Mouse (Mus musculus): ENCODE data around the gene Rtn4rl1. TPM values are rescaled to one million over a fixed set of nuclear protein-coding genes. Genes with fewer than 3 reads are reported as not detected.

The Rtn4rl1 gene
- total and polyA plus RNA-seq, 2 experiments from 2014 or later, result 11.0 to 15.6 TPM

DNA sequence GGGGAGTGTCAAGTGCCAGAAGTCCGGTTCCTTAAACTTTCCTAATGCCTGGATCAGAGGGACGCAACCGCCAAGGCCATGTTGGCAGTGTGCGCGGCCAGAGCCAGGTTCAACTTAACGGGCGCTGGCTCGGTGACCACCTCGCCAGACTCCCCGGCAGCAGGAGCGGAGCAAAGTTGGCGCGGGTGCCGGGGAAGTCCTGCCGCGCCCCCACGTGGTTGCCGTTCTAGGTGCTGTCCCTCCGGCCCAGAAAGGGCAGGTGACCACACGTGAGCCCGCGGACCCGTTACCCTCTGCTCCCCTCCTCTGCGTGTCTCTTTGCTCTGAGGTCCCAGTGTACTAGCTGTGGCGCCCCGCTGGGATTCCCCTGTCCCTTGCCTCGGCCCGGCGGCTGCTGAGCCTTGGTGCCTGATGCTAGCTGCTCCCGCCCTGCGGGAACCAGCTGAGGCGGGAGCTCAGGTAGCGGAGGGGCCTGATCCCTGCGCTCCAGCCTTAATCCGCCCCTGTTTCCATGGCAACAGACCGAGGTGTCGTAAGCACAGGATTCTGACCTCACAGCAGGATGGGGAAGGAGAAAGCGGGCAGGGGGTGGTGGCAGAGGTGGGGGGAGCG, 1.4 kb downstream of the Rtn4rl1 start:
- peak overlapping the region; percentile 47 for H3K4me3 ChIP-seq (ENCODE audit: low read depth, low read length)
- H3K4me1 ChIP-seq (ENCODE audit: insufficient read depth), result peaks cover 14% of the 10 kb centered on the region; the same call in 1 of the 2 replicates
- no peaks in the 10 kb centered on the region for H3K9me3 ChIP-seq (ENCODE audit: low read length)
- WGBS, result under 1% methylated on average over 39 of the region's 39 CpGs
- no peaks in the 10 kb centered on the region for H3K36me3 ChIP-seq (ENCODE audit: insufficient read depth)
- peak; percentile 36; the same call in 1 of the 2 replicates for TF ChIP-seq CTCF (IDR thresholded peaks at IDR 0.05; ENCODE audit: low read depth)
- peaks cover 32% of the 10 kb centered on the region for H3K27me3 ChIP-seq (ENCODE audit: insufficient read depth, low read length)
- H3K27ac ChIP-seq (ENCODE audit: low read depth, low read length), result no peak overlapping the region
- peak; percentile 21; the same call in 1 of the 2 replicates for ATAC-seq
- H3K4me2 ChIP-seq (ENCODE audit: low read depth), result peak overlapping the region; percentile 73
- DNase-seq, result peak; percentile 73
- peak overlapping the region; percentile 52 for H3K9ac ChIP-seq

DNA sequence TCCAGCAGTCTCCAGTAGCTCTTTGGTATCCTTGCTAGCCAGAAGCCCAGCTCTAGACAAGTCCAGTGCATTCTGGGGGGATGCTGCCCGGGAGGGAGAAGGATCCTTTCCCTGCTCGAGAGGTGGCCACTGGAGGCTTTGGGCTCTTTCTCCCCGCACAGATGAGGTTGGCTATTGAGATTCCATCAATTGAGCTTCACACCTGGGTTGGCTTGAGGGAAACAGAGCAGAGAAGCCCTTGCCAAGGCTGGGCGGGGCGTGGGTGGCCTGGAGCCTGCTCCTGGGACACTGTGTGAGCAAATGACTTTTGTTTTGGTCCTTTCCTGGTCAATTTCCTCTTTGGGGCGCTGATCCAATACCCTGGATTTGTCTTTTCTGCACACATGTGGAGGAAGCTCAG, 2.5 kb downstream of the Rtn4rl1 start:
- Histone ChIP-seq H3K27me3 (ENCODE audit: insufficient read depth, low read length) (peaks cover 32% of the 10 kb centered on the region), H3K9me3 (ENCODE audit: low read length) (no peaks in the 10 kb centered on the region), H3K36me3 (ENCODE audit: insufficient read depth) (no peaks in the 10 kb centered on the region), H3K27ac (ENCODE audit: low read depth, low read length) (no peak overlapping the region), H3K4me3 (ENCODE audit: low read depth, low read length) (no peak overlapping the region), H3K4me1 (ENCODE audit: insufficient read depth) (peaks cover 11% of the 10 kb centered on the region; the same call in 1 of the 2 replicates), H3K4me2 (ENCODE audit: low read depth) (peak overlapping the region; percentile 73), H3K9ac (no peak overlapping the region)
- 53% methylated on average over 6 of the region's 6 CpGs for WGBS
- no peak for TF ChIP-seq CTCF (IDR thresholded peaks at IDR 0.05; ENCODE audit: low read depth)
- no peak for ATAC-seq
- no peak for DNase-seq

DNA sequence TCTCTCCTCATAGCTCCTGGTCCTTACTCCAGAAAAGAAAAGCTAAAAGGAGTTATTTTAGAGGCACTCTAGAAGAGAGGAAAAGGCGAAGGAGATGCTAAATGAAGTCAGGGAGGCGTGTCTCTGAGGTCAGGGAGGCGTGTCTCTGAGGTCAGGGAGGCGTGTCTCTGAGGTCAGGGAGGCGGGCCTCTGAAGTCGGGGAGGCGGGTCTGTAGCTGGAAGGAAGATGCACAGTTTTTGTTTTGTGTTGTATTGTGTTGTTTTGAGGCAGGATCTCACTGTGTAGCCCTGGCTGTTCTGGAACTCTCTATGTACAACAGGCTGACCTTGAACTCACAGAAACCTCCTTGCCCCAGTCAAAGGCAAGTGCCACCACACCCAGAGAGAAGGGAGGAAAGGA, 4.4 kb downstream of the Rtn4rl1 start:
- no peak for TF ChIP-seq CTCF (IDR thresholded peaks at IDR 0.05; ENCODE audit: low read depth)
- peaks cover 31% of the 10 kb centered on the region for H3K27me3 ChIP-seq (ENCODE audit: insufficient read depth, low read length)
- peaks cover 11% of the 10 kb centered on the region; the same call in 1 of the 2 replicates for H3K4me1 ChIP-seq (ENCODE audit: insufficient read depth)
- H3K27ac ChIP-seq (ENCODE audit: low read depth, low read length), result no peak overlapping the region
- H3K9ac ChIP-seq, result no peak overlapping the region
- no peak for DNase-seq
- no peak overlapping the region for H3K4me3 ChIP-seq (ENCODE audit: low read depth, low read length)
- whole genome bisulfite sequencing, result 39% methylated on average over 7 of the region's 7 CpGs
- H3K4me2 ChIP-seq (ENCODE audit: low read depth), result no peak overlapping the region
- H3K36me3 ChIP-seq (ENCODE audit: insufficient read depth), result no peaks in the 10 kb centered on the region
- no peaks in the 10 kb centered on the region for H3K9me3 ChIP-seq (ENCODE audit: low read length)
- no peak for ATAC-seq

DNA sequence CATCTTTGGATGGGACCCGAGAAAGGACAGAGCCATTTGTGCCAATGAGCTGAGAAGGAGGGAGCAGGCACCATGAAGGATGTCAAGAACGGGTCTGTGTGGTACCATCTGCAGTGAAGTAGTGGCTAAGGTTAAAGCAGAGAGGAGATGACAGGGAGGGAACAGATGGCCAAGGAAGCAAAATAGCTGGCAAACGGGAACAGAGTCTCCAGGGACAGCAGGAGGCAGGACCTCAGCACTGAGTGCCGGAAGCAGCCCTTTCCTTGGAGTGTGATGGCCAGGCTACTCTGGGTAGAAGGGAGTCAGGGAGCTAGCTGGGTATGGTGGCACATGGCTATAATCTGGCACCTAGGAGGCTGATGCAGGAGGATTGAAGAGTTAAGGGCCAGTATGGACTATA, 5.2 kb downstream of the Rtn4rl1 start:
- 68% methylated on average over 4 of the region's 4 CpGs for WGBS
- ATAC-seq (no peak), DNase-seq (no peak)
- no peak overlapping the region for H3K4me3 ChIP-seq (ENCODE audit: low read depth, low read length)
- no peaks in the 10 kb centered on the region for H3K9me3 ChIP-seq (ENCODE audit: low read length)
- peaks cover 11% of the 10 kb centered on the region; the same call in 1 of the 2 replicates for H3K4me1 ChIP-seq (ENCODE audit: insufficient read depth)
- H3K27ac ChIP-seq (ENCODE audit: low read depth, low read length), result no peak overlapping the region
- no peak for TF ChIP-seq CTCF (IDR thresholded peaks at IDR 0.05; ENCODE audit: low read depth)
- no peaks in the 10 kb centered on the region for H3K36me3 ChIP-seq (ENCODE audit: insufficient read depth)
- H3K27me3 ChIP-seq (ENCODE audit: insufficient read depth, low read length), result peaks cover 24% of the 10 kb centered on the region
- no peak overlapping the region for H3K4me2 ChIP-seq (ENCODE audit: low read depth)
- H3K9ac ChIP-seq, result no peak overlapping the region

DNA sequence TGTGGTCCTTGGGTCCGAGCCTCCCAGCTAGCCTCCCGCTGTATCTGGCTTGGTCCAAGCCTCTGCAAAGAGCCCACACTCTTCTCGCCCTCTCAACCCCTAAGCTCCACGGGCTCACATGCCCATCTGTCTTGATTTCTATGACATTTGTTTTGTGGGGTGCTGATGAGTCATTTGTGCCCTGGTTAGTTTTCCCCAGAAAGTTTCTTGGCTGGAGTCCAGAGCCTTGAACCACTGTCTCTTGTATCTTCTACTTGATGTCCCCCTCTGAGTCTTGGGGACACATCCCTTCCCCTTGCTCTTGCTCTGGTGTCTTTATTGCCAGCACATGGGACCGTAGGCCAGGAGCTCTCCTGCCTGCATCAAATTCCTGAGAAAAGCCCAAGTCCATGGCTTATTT, 6.4 kb downstream of the Rtn4rl1 start:
- H3K27me3 ChIP-seq (ENCODE audit: insufficient read depth, low read length), result peaks cover 13% of the 10 kb centered on the region
- TF ChIP-seq CTCF (IDR thresholded peaks at IDR 0.05; ENCODE audit: low read depth), result no peak
- H3K36me3 ChIP-seq (ENCODE audit: insufficient read depth), result no peaks in the 10 kb centered on the region
- DNase-seq (no peak), ATAC-seq (no peak)
- no peak overlapping the region for H3K9ac ChIP-seq
- no peak overlapping the region for H3K4me3 ChIP-seq (ENCODE audit: low read depth, low read length)
- H3K9me3 ChIP-seq (ENCODE audit: low read length), result no peaks in the 10 kb centered on the region
- H3K27ac ChIP-seq (ENCODE audit: low read depth, low read length), result no peak overlapping the region
- no peak overlapping the region for H3K4me2 ChIP-seq (ENCODE audit: low read depth)
- H3K4me1 ChIP-seq (ENCODE audit: insufficient read depth), result peaks cover 6% of the 10 kb centered on the region; the same call in 1 of the 2 replicates
- WGBS, result 85% methylated on average over 5 of the region's 5 CpGs

DNA sequence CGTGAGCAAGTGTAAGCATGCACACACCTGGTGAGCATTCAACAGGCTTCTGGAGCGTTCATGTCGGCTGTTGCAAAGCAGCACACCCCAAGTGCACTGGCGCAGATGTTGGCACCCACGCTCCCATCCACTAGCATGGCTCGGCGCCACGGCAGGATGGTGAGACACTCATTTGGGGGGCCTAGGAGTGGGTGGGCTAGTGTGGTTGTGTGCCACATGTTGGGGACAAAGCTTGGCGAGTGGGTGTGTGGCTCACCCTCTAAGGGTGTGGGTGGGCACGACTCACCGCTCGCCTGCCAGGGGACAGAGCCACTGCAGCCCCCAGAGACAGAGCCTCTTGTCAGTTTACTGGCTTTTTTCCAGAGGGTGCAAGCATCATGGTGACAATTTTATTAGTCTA, 7.4 kb downstream of the Rtn4rl1 start:
- no peak overlapping the region for H3K9ac ChIP-seq
- H3K4me1 ChIP-seq (ENCODE audit: insufficient read depth), result no peaks in the 10 kb centered on the region
- H3K27me3 ChIP-seq (ENCODE audit: insufficient read depth, low read length), result peaks cover 6% of the 10 kb centered on the region
- ATAC-seq, result no peak
- H3K4me3 ChIP-seq (ENCODE audit: low read depth, low read length), result no peak overlapping the region
- H3K4me2 ChIP-seq (ENCODE audit: low read depth), result no peak overlapping the region
- no peak for TF ChIP-seq CTCF (IDR thresholded peaks at IDR 0.05; ENCODE audit: low read depth)
- H3K27ac ChIP-seq (ENCODE audit: low read depth, low read length), result no peak overlapping the region
- no peaks in the 10 kb centered on the region for H3K36me3 ChIP-seq (ENCODE audit: insufficient read depth)
- no peak for DNase-seq
- H3K9me3 ChIP-seq (ENCODE audit: low read length), result no peaks in the 10 kb centered on the region
- 82% methylated on average over 12 of the region's 12 CpGs for WGBS

DNA sequence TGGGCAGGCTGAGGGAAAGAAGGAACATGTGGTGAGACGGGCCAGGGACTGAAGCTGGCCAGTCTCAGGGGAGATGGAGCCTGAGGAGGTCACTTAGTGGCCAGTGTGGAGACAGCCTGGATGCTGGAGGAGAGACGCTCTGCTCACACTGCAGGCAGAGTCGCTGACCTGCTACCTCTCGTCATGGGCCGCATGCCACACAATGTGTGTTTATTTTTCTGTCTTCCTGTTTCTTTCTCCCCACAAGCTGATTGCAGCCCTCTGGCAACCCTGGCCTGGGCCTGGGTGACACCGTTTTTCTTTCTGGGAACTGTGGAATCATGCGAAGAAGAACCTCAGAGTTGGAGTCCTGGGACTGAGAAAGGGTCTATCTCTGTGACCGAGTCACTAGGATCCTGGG, 8.1 kb downstream of the Rtn4rl1 start:
- Histone ChIP-seq H3K4me2 (ENCODE audit: low read depth) (no peak overlapping the region), H3K9ac (no peak overlapping the region), H3K4me3 (ENCODE audit: low read depth, low read length) (no peak overlapping the region), H3K36me3 (ENCODE audit: insufficient read depth) (no peaks in the 10 kb centered on the region), H3K27me3 (ENCODE audit: insufficient read depth, low read length) (no peaks in the 10 kb centered on the region), H3K9me3 (ENCODE audit: low read length) (no peaks in the 10 kb centered on the region), H3K27ac (ENCODE audit: low read depth, low read length) (no peak overlapping the region), H3K4me1 (ENCODE audit: insufficient read depth) (no peaks in the 10 kb centered on the region)
- TF ChIP-seq CTCF (IDR thresholded peaks at IDR 0.05; ENCODE audit: low read depth), result no peak
- no peak for ATAC-seq
- WGBS, result 72% methylated on average over 8 of the region's 8 CpGs
- DNase-seq, result no peak

Data from forebrain, postnatal 0 days (tissue).